Mouse (Mus musculus) kidney, adult 2 months (tissue): ENCODE data around the gene Xcl1. TPM values are rescaled to one million over a fixed set of nuclear protein-coding genes. Genes with fewer than 3 reads are reported as not detected.
A peak's percentile ranks its signal among the peaks of the same experiment; 100 is the strongest.

Experiments
- DNase-seq: peaks from one replicate; pipeline ENCODE4 v3.0.0; 2021
- H3K27ac ChIP-seq: fragments of 200-500 bp; 2 replicates; pipeline ENCODE4 v1.5.1; 2012; ENCODE audit warnings: low read depth, low read length, control low read depth, inconsistent platforms; ENCODE audit not compliant: insufficient read depth
- H3K27me3 ChIP-seq: fragments of 200-500 bp; replicated peaks from 2 replicates; pipeline ENCODE4 v1.6.1; 2012; ENCODE audit warnings: mild to moderate bottlenecking, moderate library complexity, low read length, inconsistent platforms; ENCODE audit not compliant: control insufficient read depth, insufficient read depth
- H3K36me3 ChIP-seq: fragments of 200-500 bp; 2 replicates; pipeline ENCODE4 v1.6.1; 2012; ENCODE audit warnings: mild to moderate bottlenecking, moderate library complexity, low read length, inconsistent platforms; ENCODE audit not compliant: control insufficient read depth, insufficient read depth
- H3K4me1 ChIP-seq: fragments of 200-500 bp; 2 replicates; pipeline ENCODE4 v1.6.1; 2011; ENCODE audit warnings: low read length; ENCODE audit not compliant: control insufficient read depth, insufficient read depth
- H3K4me3 ChIP-seq: fragments of 200-500 bp; 2 replicates; pipeline ENCODE4 v1.5.1; 2011; ENCODE audit warnings: mild to moderate bottlenecking, low read depth, low read length, control low read depth; ENCODE audit not compliant: insufficient read depth
- CTCF ChIP-seq: fragments of 200-500 bp; conservative IDR thresholded peaks from 2 replicates; pipeline ENCODE4 v1.5.1; 2011; ENCODE audit warnings: low read depth, mild to moderate bottlenecking, control low read depth, low read length, moderate library complexity, mixed read lengths; ENCODE audit not compliant: insufficient read depth, insufficient read length
- POLR2A ChIP-seq: fragments of 200-500 bp; IDR thresholded peaks from one replicate; pipeline ENCODE4 v1.6.1; 2011; ENCODE audit warnings: low read depth, low read length, control low read depth
- WGBS: fragments of 180-500 bp; shearing (Covaris S2); methylation state at CpG from one replicate; pipeline ENCODE4 v1.1.7; 2018; 5-methylcytosine and 5-hydroxymethylcytosine counted together
- polyA plus RNA-seq: library from polyadenylated mRNA; depleted of rRNA; stranded (reverse); fragments of >200 nt; gene quantifications from 2 replicates; pipeline ENCODE4 v1.2.3, GENCODE M21; 2012; rRNA removed

The Xcl1 gene
- polyA plus RNA-seq, 1 experiment, result 0.86 TPM

- 53% methylated on average over 4 of the region's 4 CpGs for WGBS
- Histone ChIP-seq H3K36me3 (no peaks in the 10 kb centered on the region), H3K27me3 (no peaks in the 10 kb centered on the region), H3K27ac (peak overlapping the region; percentile 82), H3K4me3 (no peak overlapping the region), H3K4me1 (peaks cover 6% of the 10 kb centered on the region; the same call in 1 of the 2 replicates)
- DNase-seq, result peak; percentile 86
- TF ChIP-seq CTCF, result no peak
These were observed 45.0 kb downstream of the Xcl1 start for GRCm38 (mm10) chr1:164890366-164890765.

GRCm38 (mm10) chr1:164888563-164888962 is 46.8 kb downstream of the Xcl1 start:
- Histone ChIP-seq H3K27ac (no peak overlapping the region), H3K4me1 (peaks cover 6% of the 10 kb centered on the region; the same call in 1 of the 2 replicates), H3K36me3 (no peaks in the 10 kb centered on the region), H3K4me3 (no peak overlapping the region), H3K27me3 (no peaks in the 10 kb centered on the region)
- WGBS, result 51% methylated on average over 6 of the region's 6 CpGs
- TF ChIP-seq POLR2A (no peak), CTCF (no peak)
- no peak for DNase-seq

GRCm38 (mm10) chr1:164887775-164888174 is 47.6 kb downstream of the Xcl1 start:
- 82% methylated on average over 2 of the region's 2 CpGs for WGBS
- Histone ChIP-seq H3K36me3 (no peaks in the 10 kb centered on the region; the same call in 1 of the 2 replicates), H3K27ac (no peak overlapping the region), H3K27me3 (no peaks in the 10 kb centered on the region), H3K4me3 (no peak overlapping the region), H3K4me1 (peaks cover 6% of the 10 kb centered on the region; the same call in 1 of the 2 replicates)
- DNase-seq, result no peak
- TF ChIP-seq POLR2A (no peak), CTCF (no peak)

- no peaks in the 10 kb centered on the region for H3K27me3 ChIP-seq
- no peaks in the 10 kb centered on the region for H3K4me1 ChIP-seq
- H3K4me3 ChIP-seq, result no peak overlapping the region
- no peak overlapping the region for H3K27ac ChIP-seq
- H3K36me3 ChIP-seq, result no peaks in the 10 kb centered on the region; the same call in 1 of the 2 replicates
- no peak for DNase-seq
- WGBS, result 60% methylated on average over 3 of the region's 3 CpGs
- TF ChIP-seq CTCF, result no peak
- no peak for TF ChIP-seq POLR2A
These were observed 53.4 kb downstream of the Xcl1 start for GRCm38 (mm10) chr1:164881891-164882290.

Other genes starting within 250 kb of the Xcl1 start
- 9.5 and 9.8 TPM in 2 replicates for gene Dpt, start 138.9 kb downstream of the Xcl1 start, polyA plus RNA-seq
- not detected in 2 replicates for gene Tbx19, start 225.2 kb upstream of the Xcl1 start, polyA plus RNA-seq